Mouse (Mus musculus): ENCODE results near the gene H1foo.
A peak's percentile ranks its signal among the peaks of the same experiment; 100 is the strongest.

H1foo gene

DNA sequence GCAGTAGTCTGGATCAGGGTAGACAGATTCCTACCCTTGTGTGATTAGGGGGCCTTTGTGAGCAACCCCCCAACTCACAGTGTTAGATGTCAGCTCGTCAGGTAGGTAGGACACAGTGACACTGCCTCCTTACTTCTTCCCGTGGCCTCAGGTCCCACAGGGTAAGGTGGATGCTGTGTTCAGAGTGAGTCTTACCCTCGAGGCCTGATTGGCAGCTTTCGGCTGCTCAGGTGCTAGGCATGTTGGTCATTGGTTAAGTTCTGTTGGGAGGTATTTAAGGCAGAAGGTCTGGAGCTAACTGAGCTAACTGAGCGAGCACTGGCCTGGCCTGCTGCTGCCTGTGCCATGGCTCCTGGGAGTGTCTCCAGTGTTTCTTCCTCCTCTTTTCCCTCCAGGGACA, at the start of gene H1foo:
H1foo (plus strand) TSS at position 301 of the 400 bp plus-strand sequence.
- DNase-seq (ENCODE audit: low spot score in 2 of 2) = no peak

DNA sequence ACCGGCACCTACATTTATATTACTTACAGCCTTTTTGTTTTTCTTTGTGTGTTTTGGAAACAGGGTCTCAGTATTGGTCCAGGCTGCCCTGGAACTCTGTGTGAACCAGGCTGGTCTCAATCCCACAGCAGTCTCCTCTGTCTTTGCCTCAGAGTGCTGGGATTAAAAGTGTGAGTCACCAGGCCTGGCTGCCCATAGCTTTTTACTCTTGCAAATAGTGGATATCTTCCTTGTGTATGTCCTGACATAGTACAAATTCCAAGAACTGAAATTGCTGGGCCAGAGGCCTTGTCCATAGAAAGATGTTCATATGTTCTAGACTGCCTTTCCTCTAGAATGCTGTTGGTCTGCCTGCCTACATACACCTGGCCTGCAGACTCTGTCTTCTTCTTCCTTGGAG, 48.4 kb upstream of the H1foo start:
- no peak for DNase-seq (ENCODE audit: low spot score in 2 of 2)

GRCm38 (mm10) chr6:115897117-115897516, 47.6 kb upstream of the H1foo start:
- no peak for DNase-seq (ENCODE audit: low spot score in 2 of 2)

DNA sequence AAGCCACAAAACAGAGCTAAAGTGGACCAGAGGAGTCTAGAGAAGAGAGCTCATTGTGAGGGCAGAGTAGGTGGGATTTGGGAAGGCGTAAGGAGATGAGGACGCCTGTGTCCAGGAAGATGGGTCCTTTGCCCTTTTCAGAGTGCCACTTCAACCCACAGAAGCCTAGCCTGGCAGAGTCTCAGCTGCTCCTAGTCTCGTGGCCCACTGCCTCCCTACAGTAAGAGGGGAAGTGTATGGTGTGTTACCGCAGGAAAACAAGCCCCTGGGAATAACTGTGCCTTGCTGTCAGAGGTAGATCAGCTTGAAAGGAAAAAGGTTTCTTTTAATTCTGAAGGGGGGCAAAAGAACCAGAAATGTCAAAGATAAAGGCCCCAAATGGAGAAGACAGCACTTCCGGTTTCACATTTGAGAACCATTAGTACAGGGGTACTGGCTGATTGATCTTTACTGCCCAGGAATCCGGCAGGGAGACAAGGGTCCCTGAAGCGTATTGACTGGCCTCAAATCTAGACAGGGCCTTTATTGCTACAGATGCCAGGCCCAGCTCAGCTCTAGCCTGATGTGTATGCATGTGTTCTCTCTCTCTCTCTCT, 46.7 kb upstream of the H1foo start:
- DNase-seq (ENCODE audit: low spot score in 2 of 2) = no peak

- DNase-seq (ENCODE audit: low spot score in 2 of 2) = peak in 1 of 2 experiments; percentile 78
These were observed 43.7 kb upstream of the H1foo start for GRCm38 (mm10) chr6:115901062-115901461.

- DNase-seq (ENCODE audit: low spot score in 2 of 2) = no peak
These were observed 43.2 kb upstream of the H1foo start for GRCm38 (mm10) chr6:115901489-115901931.

- no peak for DNase-seq (ENCODE audit: low spot score in 2 of 2)
These were observed 42.2 kb upstream of the H1foo start for GRCm38 (mm10) chr6:115902545-115902944.

DNA sequence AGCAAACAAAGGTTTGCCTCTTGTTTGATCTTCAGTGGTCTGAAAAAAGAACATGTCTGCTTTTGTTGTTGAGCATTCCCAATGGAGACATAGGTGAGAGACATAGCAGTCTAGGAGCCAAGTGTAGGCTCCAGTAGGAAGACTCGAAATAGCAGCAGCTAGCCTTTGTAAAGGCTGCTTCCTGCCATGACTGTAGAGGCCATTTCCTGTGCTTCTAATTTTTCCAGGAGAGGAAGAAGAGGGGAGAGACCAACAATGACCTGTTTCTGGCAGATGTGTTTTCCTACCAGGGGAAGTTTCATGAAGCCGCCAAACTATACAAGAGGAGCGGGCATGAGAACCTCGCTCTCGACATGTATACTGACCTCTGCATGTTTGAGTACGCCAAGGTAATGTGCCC, 39.2 kb upstream of the H1foo start:
- DNase-seq (ENCODE audit: low spot score in 2 of 2) = no peak

- DNase-seq (ENCODE audit: low spot score in 2 of 2) = no peak
These were observed 38.3 kb upstream of the H1foo start for GRCm38 (mm10) chr6:115906455-115906854.

GRCm38 (mm10) chr6:115906871-115907270, 37.9 kb upstream of the H1foo start:
- DNase-seq (ENCODE audit: low spot score in 2 of 2) = no peak

DNA sequence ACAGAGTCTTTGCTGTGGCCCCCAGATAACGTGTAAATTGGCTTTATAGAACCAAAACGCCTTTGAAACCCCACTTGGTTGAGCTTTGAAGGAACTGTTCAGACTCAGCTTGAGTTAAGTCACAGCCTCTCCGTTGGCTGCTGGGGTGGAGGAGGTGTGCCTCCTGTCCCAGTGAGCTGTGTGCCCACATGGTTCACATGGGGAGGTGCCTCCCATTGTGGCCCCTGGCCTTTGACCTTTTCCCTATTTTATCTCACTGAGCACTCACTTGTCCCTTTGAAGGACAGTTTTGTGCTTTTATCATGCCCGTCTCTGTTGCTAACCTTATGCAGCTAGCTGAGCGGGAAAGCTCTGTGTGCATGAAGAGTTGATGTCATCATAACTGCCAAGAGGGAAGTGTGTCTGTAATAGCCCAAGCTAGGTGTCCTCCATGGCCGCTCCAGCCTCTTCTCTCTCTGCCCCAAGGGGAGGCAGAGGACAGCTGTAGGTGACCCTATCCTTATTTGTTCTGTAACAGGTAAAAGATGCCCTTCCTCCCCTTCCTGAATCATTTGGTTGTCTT, 36.2 kb upstream of the H1foo start:
- DNase-seq (ENCODE audit: low spot score in 2 of 2) = no peak

DNA sequence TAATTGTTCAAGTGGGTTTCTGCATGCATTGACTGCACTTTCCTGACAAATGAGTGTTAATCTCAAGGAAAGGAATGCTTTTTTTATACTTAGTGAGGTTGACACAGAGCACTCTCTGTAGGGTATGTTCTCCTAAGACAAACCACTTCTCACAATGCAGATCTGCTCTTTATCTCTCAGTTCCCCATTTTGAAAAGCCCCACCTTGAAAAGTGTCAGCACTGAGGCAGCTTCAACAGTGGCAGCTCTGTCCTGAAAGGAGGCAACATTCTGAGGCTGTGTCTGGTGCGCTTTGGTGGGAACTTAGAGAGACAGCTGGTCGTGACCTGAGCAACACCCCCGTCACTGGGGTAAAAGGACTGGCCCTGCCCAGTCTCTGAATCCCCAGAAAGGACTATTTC, 35.7 kb upstream of the H1foo start:
- DNase-seq (ENCODE audit: low spot score in 2 of 2) = no peak

- DNase-seq (ENCODE audit: low spot score in 2 of 2) = no peak
These were observed 34.8 kb upstream of the H1foo start for GRCm38 (mm10) chr6:115909940-115910339.

DNA sequence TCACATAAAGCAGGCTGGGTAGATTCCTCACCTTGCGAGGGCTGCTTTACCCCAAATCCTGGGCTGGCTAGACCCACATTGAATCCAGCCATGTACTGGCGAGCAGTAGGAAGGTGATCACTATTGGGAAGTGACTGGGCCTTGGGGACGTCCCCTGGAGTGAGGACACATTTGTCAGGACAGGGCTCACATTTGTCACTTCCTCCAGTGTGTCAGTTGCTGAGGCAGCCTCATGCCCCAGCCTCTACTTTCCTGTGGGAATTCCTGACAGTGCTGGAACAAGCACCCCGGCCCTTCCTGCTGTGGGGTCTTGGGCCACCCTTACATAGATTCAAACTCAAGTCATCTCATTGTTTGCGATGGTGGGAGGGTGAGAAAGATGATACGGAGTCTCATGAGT, 33.0 kb upstream of the H1foo start:
- DNase-seq (ENCODE audit: low spot score in 2 of 2) = no peak

DNA sequence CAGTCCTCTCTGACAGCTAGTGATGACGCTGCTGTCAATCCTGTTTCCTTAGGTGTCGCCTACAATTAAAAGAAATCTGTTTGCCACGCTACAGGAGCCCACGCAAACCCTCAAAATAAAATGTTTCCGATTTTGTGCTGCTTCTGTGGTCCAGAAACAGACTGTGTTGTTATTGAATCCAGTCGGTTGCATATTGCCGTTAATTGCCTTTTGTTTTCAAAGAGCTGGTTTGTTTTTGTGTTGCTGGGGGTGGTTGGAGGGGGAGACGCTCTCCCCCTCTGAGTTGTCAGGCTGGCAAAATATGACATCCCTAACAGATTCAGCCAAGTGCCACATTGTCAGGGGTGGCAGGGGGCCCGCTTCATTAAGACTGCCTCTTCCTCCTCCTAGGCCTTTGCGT, 31.3 kb upstream of the H1foo start:
- DNase-seq (ENCODE audit: low spot score in 2 of 2) = no peak

DNA sequence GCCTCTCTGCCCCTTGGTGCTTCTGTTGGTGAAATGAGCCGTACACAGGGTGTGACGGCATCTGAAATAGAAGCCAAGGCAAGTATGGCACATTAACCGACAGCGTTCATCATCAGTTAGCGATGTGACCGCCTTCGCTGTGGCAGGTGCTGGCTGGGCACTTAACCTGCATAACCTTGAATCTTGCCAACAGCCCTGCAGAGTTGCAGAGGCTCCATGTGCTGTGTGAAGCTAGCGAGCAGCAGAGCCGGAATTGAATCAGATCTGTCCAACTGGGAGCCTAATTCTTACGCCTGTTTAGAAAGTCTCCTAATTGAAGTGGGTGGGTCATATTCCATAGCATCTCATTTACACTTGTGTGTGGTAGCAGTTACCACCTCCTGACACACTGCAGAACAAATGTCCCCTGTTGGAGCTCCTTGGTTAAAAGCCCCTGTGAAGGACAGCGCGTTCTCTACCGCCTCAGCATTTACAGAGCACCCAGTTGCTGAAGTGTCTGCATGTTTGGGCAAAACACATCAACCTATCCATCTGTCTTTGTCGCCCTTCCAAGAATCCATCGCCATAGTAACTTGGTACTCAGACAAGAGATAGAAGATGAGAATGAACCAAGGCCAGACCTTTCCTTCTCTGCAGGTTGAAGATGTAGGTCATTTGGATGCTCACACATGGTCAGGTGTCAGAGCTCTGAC, 30.1 kb upstream of the H1foo start:
- no peak for DNase-seq (ENCODE audit: low spot score in 2 of 2)

DNA sequence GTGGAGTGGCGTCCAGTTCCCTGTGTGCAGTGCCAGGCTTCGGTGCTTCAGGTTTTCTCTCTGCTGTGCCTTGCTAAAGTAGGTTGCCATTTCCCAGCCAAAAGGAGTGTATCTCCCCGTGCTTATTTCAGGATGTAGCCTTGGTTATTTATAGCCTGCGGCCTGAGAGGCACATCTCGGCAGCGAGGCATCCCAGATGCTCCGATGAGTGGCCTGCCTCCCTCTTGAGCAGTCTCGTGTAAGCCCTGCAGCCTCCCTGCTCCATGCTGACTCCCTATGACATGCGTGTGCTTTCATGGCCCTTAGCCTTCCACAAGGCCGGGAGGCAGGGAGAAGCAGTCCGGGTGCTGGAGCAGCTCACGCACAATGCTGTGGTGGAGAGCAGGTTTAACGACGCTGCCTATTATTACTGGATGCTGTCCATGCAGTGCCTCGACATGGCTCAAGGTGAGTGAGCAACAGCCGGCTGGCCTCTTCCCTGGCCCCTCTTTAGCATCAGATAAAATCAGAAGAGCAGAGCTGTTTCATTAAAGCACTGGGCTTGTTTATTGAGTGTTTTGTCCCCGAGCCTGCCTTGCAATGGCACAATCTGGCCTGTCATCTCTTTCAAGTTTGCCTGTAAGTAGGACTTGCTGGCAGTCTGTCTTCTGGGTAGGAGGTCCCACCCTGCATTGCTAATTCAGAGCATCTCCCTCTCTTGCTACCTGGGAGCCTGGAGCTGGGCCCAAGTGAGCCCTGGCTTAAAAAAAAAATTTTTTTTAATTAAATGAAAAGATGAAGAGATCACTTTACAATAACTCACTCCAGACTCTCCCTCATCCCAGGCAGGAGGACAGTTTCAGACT, 28.9 kb upstream of the H1foo start:
- no peak for DNase-seq (ENCODE audit: low spot score in 2 of 2)

- DNase-seq (ENCODE audit: low spot score in 2 of 2) = no peak
These were observed 28.1 kb upstream of the H1foo start for GRCm38 (mm10) chr6:115916611-115917010.

GRCm38 (mm10) chr6:115918615-115919014, 26.1 kb upstream of the H1foo start:
- DNase-seq (ENCODE audit: low spot score in 2 of 2) = no peak

DNA sequence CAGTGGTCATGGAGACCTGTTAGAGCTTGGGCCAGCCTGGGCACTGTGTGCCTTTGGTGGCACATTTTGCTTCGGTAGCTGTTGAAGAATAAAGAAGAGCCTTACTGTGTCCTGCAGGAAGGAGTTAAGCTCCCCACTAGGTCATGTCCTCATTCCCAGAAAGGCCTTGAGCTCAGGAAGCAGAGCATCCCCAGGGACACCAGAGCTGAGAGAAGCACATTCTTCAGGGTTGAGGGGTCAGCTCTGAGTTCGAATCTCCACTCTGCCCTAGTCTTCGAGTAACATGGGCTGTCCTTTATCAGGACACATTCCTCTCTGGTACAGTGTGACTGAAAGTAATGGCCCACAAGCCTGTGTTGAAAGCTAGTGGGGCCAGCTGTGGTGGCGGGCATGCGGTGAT, 24.9 kb upstream of the H1foo start:
- no peak for DNase-seq (ENCODE audit: low spot score in 2 of 2)

GRCm38 (mm10) chr6:115924829-115925228, 19.9 kb upstream of the H1foo start:
- no peak for DNase-seq (ENCODE audit: low spot score in 2 of 2)

- DNase-seq (ENCODE audit: low spot score in 2 of 2) = no peak
These were observed 18.3 kb upstream of the H1foo start for GRCm38 (mm10) chr6:115926416-115926815.

Data from frontal cortex, postnatal 10 days (tissue).